Mouse (Mus musculus): ENCODE data around the gene Ptpru. TPM values are rescaled to one million over a fixed set of nuclear protein-coding genes. Genes with fewer than 3 reads are reported as not detected.

Ptpru gene
- total RNA-seq, 2 experiments from 2014 or later, result 0.69 to 1.4 TPM

Other genes starting within 250 kb of the Ptpru start
- gene Mecr, start 5.2 kb upstream of the Ptpru start, total RNA-seq (2021), result 10 to 100 TPM; 24.0 to 24.6 TPM
- 10 to 100 TPM; 27.4 to 30.6 TPM for gene Srsf4, start 35.3 kb upstream of the Ptpru start, total RNA-seq (2021)
- 1 to 10 TPM; 2.7 to 3.0 TPM for gene Tmem200b, start 83.5 kb upstream of the Ptpru start, total RNA-seq (2021)
- not detected for gene Gm10300, start 236.4 kb upstream of the Ptpru start, total RNA-seq (2021)
- gene Epb41, start 237.0 kb upstream of the Ptpru start, total RNA-seq (2021), result 10 to 100 TPM; 80.4 to 86.0 TPM

Data from gastrocnemius, postnatal 25 days (tissue).